Mouse (Mus musculus) gastrocnemius, postnatal 25 days (tissue): ENCODE measurements around the gene Mageb3. TPM values are rescaled to one million over a fixed set of nuclear protein-coding genes. Genes with fewer than 3 reads are reported as not detected.
"Not testable (repeated sequence)": the region's sequence is repeated elsewhere in the genome, so short reads cannot be mapped to it uniquely, and the experiment has no call there.

Experiments
- DNase-seq: peaks from one replicate; pipeline ENCODE4 v3.0.0; 2022
- long read RNA-seq, 2 experiments: library from polyadenylated mRNA; stranded (forward); transcript quantifications; one replicate each; pipeline ENCODE4 v2.0.0; 2021
- total RNA-seq, 2 experiments: library from RNA; stranded (reverse); gene quantifications; 1 replicate in 1 of 2; 2 replicates in 1 of 2; pipeline ENCODE4 v1.2.3; 2021

Mageb3 gene
- total RNA-seq: under 1 TPM in 1 of 2 experiments, not detected in 1; 0.15 TPM
- long read RNA-seq, experiment 1: 0 reads
- long read RNA-seq, experiment 2: 0 reads

DNA sequence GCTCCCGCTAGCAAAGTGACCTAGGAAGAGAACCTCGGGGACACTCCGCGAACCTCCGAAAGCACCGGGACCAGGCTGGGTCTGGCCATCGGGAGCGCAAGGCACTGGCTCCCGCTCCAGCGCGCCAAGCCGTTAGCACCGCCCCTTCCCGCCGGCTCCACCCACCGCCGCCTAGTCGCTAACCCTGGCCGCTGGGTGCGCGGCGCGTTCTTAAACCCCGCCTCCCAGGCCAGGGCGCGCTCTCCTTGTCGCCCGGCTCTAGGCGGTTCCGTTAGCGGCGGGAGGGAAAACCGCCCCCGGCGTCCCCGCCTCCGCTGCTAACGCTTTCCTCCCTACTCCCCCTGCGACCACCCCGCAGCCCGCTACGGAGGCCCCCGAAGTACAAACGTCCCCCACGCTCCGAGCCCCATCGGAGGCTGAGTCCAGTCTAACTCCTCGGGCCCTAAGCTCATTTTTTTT lies at the start of gene Mageb3, which contains the start of gene Ctdspl2:
TSS of gene Mageb3 (minus strand) at position 328 of the 459 bp plus-strand sequence.
TSS of gene Ctdspl2 (plus strand) at position 237 of the 459 bp plus-strand sequence.
- peak; percentile 98 for DNase-seq

- no peak for DNase-seq
These were observed 39.8 kb upstream of the Mageb3 start for GRCm38 (mm10) chr2:121995738-121996137.

- DNase-seq: no peak
These were observed 1.4 kb upstream of the Mageb3 start for GRCm38 (mm10) chr2:121957216-121957792.

DNA sequence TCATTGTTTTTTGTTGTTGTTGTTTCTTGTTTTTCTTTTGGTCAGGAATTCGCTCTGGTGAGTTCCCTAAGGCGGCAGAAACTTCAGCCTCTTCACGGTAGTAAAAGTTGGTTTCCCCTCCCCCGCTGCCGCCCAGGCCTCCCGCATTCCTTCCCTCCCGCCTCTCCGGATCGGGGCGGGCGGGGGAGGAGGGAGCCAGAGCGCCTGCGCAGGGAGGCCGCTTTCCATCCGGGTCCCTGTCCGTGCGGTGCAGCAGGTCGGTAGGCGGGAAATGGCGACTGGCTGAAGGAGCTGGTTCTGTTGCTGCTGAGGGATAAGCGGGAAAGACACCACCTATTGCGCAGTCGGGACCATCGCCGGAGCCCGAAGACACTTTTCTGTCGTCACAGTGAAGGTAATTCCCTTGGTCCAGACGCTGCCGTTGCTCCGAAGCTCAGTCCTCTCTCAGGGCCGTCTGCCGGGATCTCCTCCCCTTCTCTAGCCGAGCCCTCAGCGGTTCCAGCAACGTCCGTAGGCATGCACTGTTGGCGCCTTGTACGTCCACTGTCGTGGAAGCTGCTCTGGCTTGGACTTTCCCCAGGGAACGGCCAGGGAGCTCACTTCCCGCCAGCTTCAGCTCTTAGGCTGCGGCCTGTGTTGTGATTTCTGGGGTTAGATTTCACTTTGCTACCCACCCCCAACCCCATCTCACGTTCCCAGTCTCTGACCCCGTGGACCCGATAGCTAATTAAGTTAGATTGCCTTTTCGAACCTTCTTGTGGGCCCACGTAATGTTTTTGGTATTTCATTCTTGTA lies 529 bp upstream of the Mageb3 start:
- DNase-seq: peak; percentile 96

DNA sequence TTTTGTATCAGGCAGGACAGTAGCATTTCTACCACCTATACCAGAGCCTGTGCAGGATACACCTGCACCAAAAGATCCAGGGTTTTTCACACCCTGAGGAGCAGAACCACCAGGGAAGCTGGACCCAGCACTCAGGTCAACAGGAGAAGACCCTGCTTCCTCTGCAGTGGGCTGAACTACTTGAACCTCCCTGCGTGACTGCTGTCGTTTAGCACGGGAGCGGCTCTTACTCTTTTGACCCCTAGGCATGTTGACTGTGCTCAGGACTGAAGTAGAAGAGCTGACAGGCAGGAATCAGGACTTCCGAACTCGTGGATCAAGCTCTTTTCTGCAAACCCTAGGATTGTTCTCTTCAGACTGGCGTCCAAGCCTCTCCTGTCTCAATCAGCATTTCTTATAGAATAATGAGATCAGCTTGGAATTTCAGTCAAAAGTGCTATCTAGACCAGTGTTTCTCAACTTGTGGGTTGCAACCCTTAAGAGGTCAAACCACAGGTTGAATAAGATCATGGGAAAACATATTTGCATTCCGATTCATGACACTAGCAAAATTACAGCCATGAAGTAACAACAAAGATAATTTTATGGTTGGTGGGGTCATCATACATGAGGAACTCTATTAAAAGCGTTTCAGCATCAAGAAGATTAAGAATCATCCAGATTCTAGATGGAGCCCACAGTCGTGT lies 778 bp downstream of the Mageb3 start:
- DNase-seq: no peak

- no peak for DNase-seq
These were observed 12.5 kb downstream of the Mageb3 start for GRCm38 (mm10) chr2:121943364-121943763.

GRCm38 (mm10) chr2:121937624-121938023 lies 18.3 kb downstream of the Mageb3 start:
- DNase-seq: not testable (repeated sequence)

DNA sequence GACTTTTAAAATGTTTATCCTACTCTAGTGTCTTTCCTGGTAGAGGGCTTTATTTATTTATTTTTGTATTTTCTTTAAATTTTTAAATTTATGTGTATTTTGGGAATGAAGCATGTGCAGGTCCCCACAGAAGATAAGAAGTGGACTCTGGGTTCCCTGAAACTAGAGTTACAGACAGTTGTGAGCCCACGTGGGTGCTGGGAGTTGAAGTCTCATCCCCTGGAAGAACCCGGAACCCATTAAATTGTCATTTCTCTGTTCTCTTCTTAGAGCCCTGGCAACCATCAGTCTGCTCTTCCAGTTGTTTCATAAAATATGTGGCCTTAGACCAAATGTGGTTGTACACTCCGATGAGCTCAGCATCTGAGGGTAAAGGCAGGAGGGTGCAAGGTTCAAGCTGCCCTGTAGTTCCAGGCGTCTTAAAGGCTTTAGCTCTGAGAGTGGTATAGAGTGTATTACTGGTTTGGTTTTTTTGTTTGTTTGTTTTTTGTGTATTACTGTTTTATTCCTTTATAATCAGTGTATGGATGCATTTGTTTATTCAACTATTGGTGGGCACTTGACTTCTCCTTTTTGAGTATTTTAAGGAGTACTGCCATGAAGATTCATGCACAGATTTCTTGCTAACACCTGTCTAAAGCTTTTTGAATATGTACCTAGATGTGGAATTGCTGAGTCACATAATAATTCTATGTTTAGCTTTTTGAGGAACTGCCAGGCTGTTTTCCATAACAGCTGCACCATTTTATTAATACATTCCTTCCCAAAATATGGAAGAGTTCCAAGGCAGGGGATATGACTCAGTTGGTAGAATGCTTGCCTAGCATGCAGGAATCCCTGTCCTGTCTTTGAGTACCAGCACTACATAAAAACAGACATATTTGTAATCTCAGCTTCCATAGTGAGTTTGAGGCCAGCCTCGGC lies 39.6 kb downstream of the Mageb3 start:
- no peak for DNase-seq

GRCm38 (mm10) chr2:121909975-121910374 lies 45.9 kb downstream of the Mageb3 start:
- DNase-seq: no peak

Other genes starting within 250 kb of the Mageb3 start
- gene Frmd5, start 149.0 kb downstream of the Mageb3 start, total RNA-seq: under 1 TPM; 0.16 to 0.26 TPM
- 10 to 100 TPM in 1 of 2 experiments, 1 to 10 TPM in 1; 8.8 to 10.2 TPM for gene Casc4, start 89.1 kb downstream of the Mageb3 start, total RNA-seq
- 1 to 10 TPM; 7.2 to 7.6 TPM for gene Ctdspl2, start 91 bp downstream of the Mageb3 start, total RNA-seq
- gene Eif3j1, start 72.5 kb upstream of the Mageb3 start, total RNA-seq: 10 to 100 TPM; 24.1 to 24.8 TPM
- 1 to 10 TPM; 5.0 to 5.6 TPM for gene Spg11, start 162.3 kb upstream of the Mageb3 start, total RNA-seq
- 100 to 1,000 TPM in 1 of 2 experiments, 10 to 100 TPM in 1; 61.7 to 111 TPM for gene B2m, start 191.6 kb upstream of the Mageb3 start, total RNA-seq
- gene Trim69, start 204.6 kb upstream of the Mageb3 start, total RNA-seq: not detected
- not detected for gene Patl2, start 230.1 kb upstream of the Mageb3 start, total RNA-seq
- not detected for gene Terb2, start 230.2 kb upstream of the Mageb3 start, total RNA-seq